Mouse (Mus musculus) G1E (cell line): ENCODE measurements around the gene Arhgef40.

Source experiments
- CTCF ChIP-seq: IDR thresholded peaks from 2 replicates; pipeline ENCODE4 v1.5.1; 2012; ENCODE audit warnings: low read depth, low read length, inconsistent platforms, mixed read lengths
- POLR2AphosphoS5 ChIP-seq: IDR thresholded peaks from 2 replicates; pipeline ENCODE4 v1.6.1; 2012; ENCODE audit warnings: low read depth, low read length, inconsistent platforms; ENCODE audit not compliant: insufficient replicate concordance

- TF ChIP-seq CTCF (no peak), POLR2AphosphoS5 (no peak)
Observed at GRCm38 (mm10) chr14:52014271-52014760, 29.8 kb downstream of the Arhgef40 start.
